Mouse (Mus musculus): ENCODE results near the gene Pnma1.

GRCm38 (mm10) chr12:84141271-84141670 lies 7.0 kb downstream of the Pnma1 start:
- TF ChIP-seq CTCF (IDR thresholded peaks at IDR 0.05; ENCODE audit: control insufficient read depth, insufficient read depth, low read length) (no peak), POLR2A (IDR thresholded peaks at IDR 0.05; ENCODE audit: borderline replicate concordance, control insufficient read depth, low read depth, low read length) (no peak)
